Mouse (Mus musculus) adrenal gland (tissue): Measurements from ENCODE around the gene Gp1bb.

Experiments
- intact Hi-C: fragments of 180-260 bp; cut with DNase I; formaldehyde crosslinking; loops from one replicate; pipeline ENCODE4 v1.15.1; 2025

Gp1bb gene

GRCm38 (mm10) chr16:18629390-18630231, 7.4 kb upstream of the Gp1bb start, which contains the start of gene Sept5:
TSS of gene Sept5 (minus strand) at chr16:18629954.
- intact Hi-C loops = loop anchor here (5.0 kb wide), 1 partner anchor 48 kb away; no protein-coding TSS in a partner anchor

GRCm38 (mm10) chr16:18628948-18629340, 6.7 kb upstream of the Gp1bb start:
- intact Hi-C loops = loop anchor here (5.0 kb wide), 1 partner anchor 48 kb away; no protein-coding TSS in a partner anchor

- intact Hi-C loops = loop anchor here (5.0 kb wide), 1 partner anchor 49 kb away; no protein-coding TSS in a partner anchor
Observed at GRCm38 (mm10) chr16:18628206-18628947, 6.2 kb upstream of the Gp1bb start.

GRCm38 (mm10) chr16:18627163-18627562, 5.0 kb upstream of the Gp1bb start:
- intact Hi-C loops = loop anchor here (5.0 kb wide), 1 partner anchor 50 kb away; no protein-coding TSS in a partner anchor

GRCm38 (mm10) chr16:18626376-18626878, 4.2 kb upstream of the Gp1bb start, which contains the start of gene Gm49601:
TSS of gene Gm49601 (minus strand) at chr16:18626427.
- intact Hi-C loops = loop anchor here (5.0 kb wide), 1 partner anchor 51 kb away; no protein-coding TSS in a partner anchor

GRCm38 (mm10) chr16:18625791-18626311, 3.6 kb upstream of the Gp1bb start:
- intact Hi-C loops = loop anchor here (5.0 kb wide), 1 partner anchor 51 kb away; no protein-coding TSS in a partner anchor

- intact Hi-C loops = loop anchor here (5.0 kb wide), 1 partner anchor 52 kb away; no protein-coding TSS in a partner anchor
Observed at GRCm38 (mm10) chr16:18625097-18625496, 2.9 kb upstream of the Gp1bb start.

GRCm38 (mm10) chr16:18624641-18625040, 2.4 kb upstream of the Gp1bb start:
- intact Hi-C loops = loop anchor here (5.0 kb wide), 1 partner anchor 53 kb away; no protein-coding TSS in a partner anchor

- intact Hi-C loops = no loop called here
Observed at GRCm38 (mm10) chr16:18623751-18624540, 1.7 kb upstream of the Gp1bb start.

GRCm38 (mm10) chr16:18622916-18623750, 930 bp upstream of the Gp1bb start:
- intact Hi-C loops = no loop called here

GRCm38 (mm10) chr16:18621362-18622001, 721 bp downstream of the Gp1bb start:
- intact Hi-C loops = no loop called here

GRCm38 (mm10) chr16:18620601-18621361, 1.4 kb downstream of the Gp1bb start:
- intact Hi-C loops = no loop called here

GRCm38 (mm10) chr16:18620201-18620600, 2.0 kb downstream of the Gp1bb start:
- intact Hi-C loops = no loop called here

GRCm38 (mm10) chr16:18619110-18619509, 3.1 kb downstream of the Gp1bb start:
- intact Hi-C loops = loop anchor here (5.0 kb wide), 1 partner anchor 272 kb away; the partner anchor contains the start of genes Arvcf and Tango2

- intact Hi-C loops = loop anchor here (5.0 kb wide), 1 partner anchor 271 kb away; the partner anchor contains the start of genes Arvcf and Tango2
Observed at GRCm38 (mm10) chr16:18618297-18618696, 3.9 kb downstream of the Gp1bb start.

GRCm38 (mm10) chr16:18617370-18618065, 4.7 kb downstream of the Gp1bb start:
- intact Hi-C loops = loop anchor here (1.0 to 5.0 kb wide), 2 partner anchors 174 to 270 kb away; partner anchors contain the start of genes Arvcf and Tango2

- intact Hi-C loops = no loop called here
Observed at GRCm38 (mm10) chr16:18613301-18613700, 8.9 kb downstream of the Gp1bb start.
